Comparison of ENCODE assay signal across 26 mouse cellular contexts in genomic region chr10:42117523-42117922, GRCm38 (mm10).
"Had no signal": no experiment of that assay in that cellular context is flagged by ENCODE, and none has a peak within 500 bp of the region (broad histone marks: within the 10 kb centered on the region; RNA-seq: fewer than 3 reads in every experiment).

No protein-coding gene starts in this region.

- H3K4me3 ChIP-seq: gastrocnemius, adult 2 months; heart, embryonic 10.5 days; heart, embryonic 12.5 days; hindbrain, embryonic 10.5 days; hindbrain, embryonic 12.5 days; intestine, embryonic 15.5 days; layer of hippocampus, adult 2 months; left cerebral cortex, adult 2 months; limb, embryonic 10.5 days; limb, embryonic 12.5 days; liver, embryonic 13.5 days; liver, embryonic 15.5 days had no signal

- DNase-seq: gastrocnemius, adult 2 months; gastrocnemius, postnatal 10 days; gastrocnemius, postnatal 25 days; heart, postnatal 10 days; heart, postnatal 4 days; kidney, adult 18-20 months; kidney, adult 8-10 months; kidney, postnatal 10 days; kidney, postnatal 4 days; liver; liver, embryonic 13.5 days had no signal

- ATAC-seq: hindbrain, embryonic 16.5 days; inflammation-experienced regulatory T-cells, adult 6 months; intestine, embryonic 15.5 days; intestine, postnatal 0 days had no signal

- H3K4me2 ChIP-seq: heart, embryonic 12.5 days; hindbrain, embryonic 12.5 days; hindbrain, embryonic 14.5 days; intestine, embryonic 15.5 days; limb, embryonic 12.5 days; liver, embryonic 11.5 days; liver, embryonic 13.5 days; liver, embryonic 15.5 days had no signal

- H3K9me3 ChIP-seq: heart, embryonic 10.5 days; intestine, embryonic 15.5 days; limb, embryonic 10.5 days; liver, embryonic 13.5 days; liver, embryonic 15.5 days had no signal

- H3K9ac ChIP-seq: heart, embryonic 12.5 days; hindbrain, embryonic 12.5 days; hindbrain, embryonic 14.5 days; intestine, embryonic 15.5 days; limb, embryonic 12.5 days; liver, embryonic 13.5 days; liver, embryonic 15.5 days had no signal

- H3K36me3 ChIP-seq: heart, embryonic 10.5 days; heart, embryonic 12.5 days; hindbrain, embryonic 10.5 days; hindbrain, embryonic 12.5 days; intestine, embryonic 15.5 days; limb, embryonic 10.5 days; limb, embryonic 12.5 days; liver, embryonic 13.5 days; liver, embryonic 15.5 days had no signal

- H3K27ac ChIP-seq: gastrocnemius, adult 2 months; heart, embryonic 10.5 days; hindbrain, embryonic 10.5 days; hindbrain, embryonic 12.5 days; hindbrain, embryonic 14.5 days; intestine, embryonic 15.5 days; layer of hippocampus, adult 2 months; left cerebral cortex, adult 2 months; limb, embryonic 10.5 days; limb, embryonic 12.5 days; liver, embryonic 13.5 days; liver, embryonic 15.5 days had no signal

- H3K27me3 ChIP-seq: heart, embryonic 12.5 days; hindbrain, embryonic 12.5 days; intestine, embryonic 15.5 days; limb, embryonic 12.5 days; liver, embryonic 13.5 days; liver, embryonic 15.5 days had no signal
